Mouse (Mus musculus): Measurements from ENCODE around the gene Thumpd2. TPM values are rescaled to one million over a fixed set of nuclear protein-coding genes. Genes with fewer than 3 reads are reported as not detected.

Gene Thumpd2
- polyA plus RNA-seq, 1 experiment from 2014 or later = 8.7 TPM

- no peaks in the 10 kb centered on the region for H3K4me1 ChIP-seq (replicated peaks)
- no peak overlapping the region for H3K4me3 ChIP-seq
- H3K4me2 ChIP-seq = no peak overlapping the region
- no peaks in the 10 kb centered on the region for H3K9me3 ChIP-seq (replicated peaks)
- no peaks in the 10 kb centered on the region for H3K27me3 ChIP-seq
- peaks cover 18% of the 10 kb centered on the region for H3K36me3 ChIP-seq
- no peak overlapping the region for H3K27ac ChIP-seq
- ATAC-seq (replicated peaks; ENCODE audit: insufficient number of reproducible peaks, insufficient read depth, low FRiP score, low read depth) = no peak
- WGBS = 91% methylated on average over 8 of the region's 8 CpGs
- no peak overlapping the region for H3K9ac ChIP-seq
These were observed 8.0 kb downstream of the Thumpd2 start for GRCm38 (mm10) chr17:81056796-81057381.

GRCm38 (mm10) chr17:81056035-81056434 lies 8.8 kb downstream of the Thumpd2 start:
- no peak overlapping the region for H3K9ac ChIP-seq
- no peaks in the 10 kb centered on the region for H3K4me1 ChIP-seq (replicated peaks)
- H3K4me2 ChIP-seq = no peak overlapping the region
- H3K27me3 ChIP-seq = no peaks in the 10 kb centered on the region
- peaks cover 19% of the 10 kb centered on the region for H3K36me3 ChIP-seq
- H3K27ac ChIP-seq = no peak overlapping the region
- WGBS = 73% methylated on average over 3 of the region's 3 CpGs
- no peaks in the 10 kb centered on the region for H3K9me3 ChIP-seq (replicated peaks)
- no peak for ATAC-seq (replicated peaks; ENCODE audit: insufficient number of reproducible peaks, insufficient read depth, low FRiP score, low read depth)
- no peak overlapping the region for H3K4me3 ChIP-seq

GRCm38 (mm10) chr17:81055522-81055921 lies 9.4 kb downstream of the Thumpd2 start:
- Histone ChIP-seq H3K9ac (no peak overlapping the region), H3K9me3 (replicated peaks) (no peaks in the 10 kb centered on the region), H3K4me2 (no peak overlapping the region), H3K4me1 (replicated peaks) (no peaks in the 10 kb centered on the region), H3K4me3 (no peak overlapping the region), H3K27me3 (no peaks in the 10 kb centered on the region), H3K27ac (no peak overlapping the region), H3K36me3 (peaks cover 22% of the 10 kb centered on the region)
- ATAC-seq (replicated peaks; ENCODE audit: insufficient number of reproducible peaks, insufficient read depth, low FRiP score, low read depth) = no peak
- WGBS = 89% methylated on average over 5 of the region's 5 CpGs

- no peak for ATAC-seq (replicated peaks; ENCODE audit: insufficient number of reproducible peaks, insufficient read depth, low FRiP score, low read depth)
- no peak overlapping the region for H3K27ac ChIP-seq
- no peaks in the 10 kb centered on the region for H3K9me3 ChIP-seq (replicated peaks)
- WGBS = 88% methylated on average over 2 of the region's 2 CpGs
- no peak overlapping the region for H3K4me3 ChIP-seq
- H3K9ac ChIP-seq = no peak overlapping the region
- no peaks in the 10 kb centered on the region for H3K27me3 ChIP-seq
- H3K4me1 ChIP-seq (replicated peaks) = no peaks in the 10 kb centered on the region
- peaks cover 22% of the 10 kb centered on the region for H3K36me3 ChIP-seq
- H3K4me2 ChIP-seq = no peak overlapping the region
These were observed 11.6 kb downstream of the Thumpd2 start for GRCm38 (mm10) chr17:81053274-81053673.

- Histone ChIP-seq H3K9ac (no peak overlapping the region), H3K4me3 (no peak overlapping the region), H3K9me3 (replicated peaks) (no peaks in the 10 kb centered on the region), H3K27me3 (no peaks in the 10 kb centered on the region), H3K4me2 (no peak overlapping the region), H3K36me3 (peaks cover 24% of the 10 kb centered on the region), H3K27ac (no peak overlapping the region), H3K4me1 (replicated peaks) (no peaks in the 10 kb centered on the region)
- 77% methylated on average over 7 of the region's 7 CpGs for WGBS
- ATAC-seq (replicated peaks; ENCODE audit: insufficient number of reproducible peaks, insufficient read depth, low FRiP score, low read depth) = no peak
These were observed 16.8 kb downstream of the Thumpd2 start for GRCm38 (mm10) chr17:81047930-81048564.

GRCm38 (mm10) chr17:81045525-81046150 lies 19.2 kb downstream of the Thumpd2 start:
- H3K27ac ChIP-seq = no peak overlapping the region
- H3K4me3 ChIP-seq = no peak overlapping the region
- H3K9ac ChIP-seq = no peak overlapping the region
- ATAC-seq (replicated peaks; ENCODE audit: insufficient number of reproducible peaks, insufficient read depth, low FRiP score, low read depth) = no peak
- H3K27me3 ChIP-seq = no peaks in the 10 kb centered on the region
- WGBS = 81% methylated on average over 9 of the region's 9 CpGs
- no peak overlapping the region for H3K4me2 ChIP-seq
- peaks cover 7% of the 10 kb centered on the region for H3K4me1 ChIP-seq (replicated peaks)
- peaks cover 9% of the 10 kb centered on the region; the same call in 1 of the 2 replicates for H3K36me3 ChIP-seq
- no peaks in the 10 kb centered on the region for H3K9me3 ChIP-seq (replicated peaks)

GRCm38 (mm10) chr17:81045115-81045514 lies 19.8 kb downstream of the Thumpd2 start:
- Histone ChIP-seq H3K27me3 (no peaks in the 10 kb centered on the region), H3K27ac (no peak overlapping the region), H3K36me3 (peaks cover 10% of the 10 kb centered on the region; the same call in 1 of the 2 replicates), H3K4me2 (no peak overlapping the region), H3K9me3 (replicated peaks) (no peaks in the 10 kb centered on the region), H3K4me3 (no peak overlapping the region), H3K4me1 (replicated peaks) (peaks cover 7% of the 10 kb centered on the region), H3K9ac (no peak overlapping the region)
- 81% methylated on average over 6 of the region's 6 CpGs for WGBS
- no peak for ATAC-seq (replicated peaks; ENCODE audit: insufficient number of reproducible peaks, insufficient read depth, low FRiP score, low read depth)

GRCm38 (mm10) chr17:81044356-81044755 lies 20.5 kb downstream of the Thumpd2 start:
- H3K36me3 ChIP-seq = peaks cover 10% of the 10 kb centered on the region; the same call in 1 of the 2 replicates

GRCm38 (mm10) chr17:81041662-81042061 lies 23.2 kb downstream of the Thumpd2 start:
- ATAC-seq (replicated peaks; ENCODE audit: insufficient number of reproducible peaks, insufficient read depth, low FRiP score, low read depth) = no peak
- WGBS = 51% methylated on average over 2 of the region's 2 CpGs
- H3K36me3 ChIP-seq = peaks cover 17% of the 10 kb centered on the region; the same call in 1 of the 2 replicates

More at GRCm38 (mm10) chr17:81044356-81044755, 20.5 kb downstream of the Thumpd2 start:
- no peak for ATAC-seq (replicated peaks; ENCODE audit: insufficient number of reproducible peaks, insufficient read depth, low FRiP score, low read depth)
- Histone ChIP-seq H3K9ac (no peak overlapping the region), H3K4me2 (no peak overlapping the region), H3K9me3 (replicated peaks) (no peaks in the 10 kb centered on the region), H3K4me3 (no peak overlapping the region), H3K27me3 (no peaks in the 10 kb centered on the region), H3K4me1 (replicated peaks) (peaks cover 7% of the 10 kb centered on the region), H3K27ac (no peak overlapping the region)
- WGBS = 92% methylated on average over 3 of the region's 3 CpGs

GRCm38 (mm10) chr17:81038707-81039408 lies 26.0 kb downstream of the Thumpd2 start:
- no peak for ATAC-seq (replicated peaks; ENCODE audit: insufficient number of reproducible peaks, insufficient read depth, low FRiP score, low read depth)
- H3K27ac ChIP-seq = no peak overlapping the region
- H3K36me3 ChIP-seq = peaks cover 21% of the 10 kb centered on the region; the same call in 1 of the 2 replicates
- H3K9ac ChIP-seq = no peak overlapping the region
- peaks cover 7% of the 10 kb centered on the region for H3K4me1 ChIP-seq (replicated peaks)
- 73% methylated on average over 2 of the region's 2 CpGs for WGBS
- H3K4me2 ChIP-seq = no peak overlapping the region
- no peaks in the 10 kb centered on the region for H3K9me3 ChIP-seq (replicated peaks)
- no peak overlapping the region for H3K4me3 ChIP-seq
- H3K27me3 ChIP-seq = no peaks in the 10 kb centered on the region

More at GRCm38 (mm10) chr17:81041662-81042061, 23.2 kb downstream of the Thumpd2 start:
- H3K9me3 ChIP-seq (replicated peaks) = no peaks in the 10 kb centered on the region
- H3K4me1 ChIP-seq (replicated peaks) = peaks cover 7% of the 10 kb centered on the region
- no peaks in the 10 kb centered on the region for H3K27me3 ChIP-seq
- H3K4me3 ChIP-seq = no peak overlapping the region
- H3K9ac ChIP-seq = no peak overlapping the region
- H3K4me2 ChIP-seq = no peak overlapping the region
- no peak overlapping the region for H3K27ac ChIP-seq

- H3K27ac ChIP-seq = no peak overlapping the region
- ATAC-seq (replicated peaks; ENCODE audit: insufficient number of reproducible peaks, insufficient read depth, low FRiP score, low read depth) = no peak
- peaks cover 23% of the 10 kb centered on the region for H3K36me3 ChIP-seq
- H3K4me2 ChIP-seq = no peak overlapping the region
- H3K9me3 ChIP-seq (replicated peaks) = no peaks in the 10 kb centered on the region
- no peak overlapping the region for H3K9ac ChIP-seq
- H3K27me3 ChIP-seq = no peaks in the 10 kb centered on the region
- H3K4me1 ChIP-seq (replicated peaks) = no peaks in the 10 kb centered on the region
- WGBS = 71% methylated on average over 5 of the region's 5 CpGs
- no peak overlapping the region for H3K4me3 ChIP-seq
These were observed 29.5 kb downstream of the Thumpd2 start for GRCm38 (mm10) chr17:81035354-81035753.

All from heart, embryonic 15.5 days (tissue).